Mouse (Mus musculus) MN1 (cell line): ENCODE measurements around the gene Kcnmb3.
"Not testable (repeated sequence)": the region's sequence is repeated elsewhere in the genome, so short reads cannot be mapped to it uniquely, and the experiment has no call there.

ENCODE experiments used
- DNase-seq: peaks from one replicate; pipeline ENCODE4 v3.0.0-alpha.2; 2016; ENCODE audit warnings: low spot score

Gene Kcnmb3

DNA sequence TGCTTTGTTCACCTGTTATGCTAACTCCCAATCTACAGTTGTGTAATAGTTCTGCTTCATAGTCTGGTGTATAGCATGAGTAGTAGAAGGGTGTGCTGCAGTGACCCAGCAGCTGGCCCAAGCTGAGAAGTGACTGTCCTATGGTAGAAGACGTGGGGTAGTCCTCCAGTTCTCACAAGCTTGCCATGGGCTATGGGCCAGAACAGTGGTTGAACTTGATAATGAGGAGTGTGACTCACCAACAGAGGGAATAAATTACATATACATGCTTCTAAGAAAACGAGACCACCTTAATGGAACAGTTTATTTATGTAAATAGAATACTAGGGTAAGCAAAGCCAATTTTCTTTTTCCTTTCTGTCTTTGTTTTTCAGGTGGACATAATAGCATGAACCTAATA lies 61.6 kb downstream of the Kcnmb3 start:
- DNase-seq, result no peak

DNA sequence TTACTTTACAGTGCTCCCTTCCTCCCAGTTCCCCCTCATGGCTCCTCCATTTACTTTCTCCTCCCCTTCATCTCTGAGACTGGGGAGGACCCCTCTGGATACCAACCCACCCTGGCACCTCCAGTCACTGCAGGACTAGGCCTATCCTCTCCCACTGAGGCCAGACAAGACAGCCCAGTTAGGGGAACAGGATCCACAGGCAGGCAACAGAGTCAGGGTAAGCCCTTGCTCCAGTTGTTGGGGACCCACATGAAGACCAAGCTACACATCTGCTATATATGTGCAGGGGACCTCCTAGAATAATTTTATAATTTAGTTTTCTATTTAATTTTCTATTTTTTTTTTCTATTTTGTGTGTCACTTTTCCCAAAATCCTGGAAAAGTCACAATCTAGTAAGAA lies 62.7 kb downstream of the Kcnmb3 start:
- not testable (repeated sequence) for DNase-seq

DNA sequence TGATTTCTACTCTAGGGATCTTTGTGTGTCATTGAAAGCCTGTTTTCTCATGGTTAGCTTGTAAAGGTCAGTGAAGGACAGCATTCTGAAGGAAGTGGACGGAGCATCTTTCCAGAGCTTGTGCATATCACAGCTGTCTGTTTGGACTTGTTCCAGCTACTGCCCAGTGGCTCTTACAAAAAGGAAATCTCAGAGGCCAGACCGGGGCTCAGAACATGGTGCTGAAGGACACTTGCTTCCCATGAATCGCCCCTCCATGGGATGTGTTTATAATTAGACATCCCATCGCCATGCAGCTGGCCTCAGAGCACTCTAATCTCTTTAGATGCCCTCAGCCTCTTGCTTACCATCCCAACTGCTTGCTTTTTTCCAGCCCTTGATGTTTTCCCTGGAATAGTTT lies 63.1 kb downstream of the Kcnmb3 start:
- DNase-seq, result peak; percentile 49

DNA sequence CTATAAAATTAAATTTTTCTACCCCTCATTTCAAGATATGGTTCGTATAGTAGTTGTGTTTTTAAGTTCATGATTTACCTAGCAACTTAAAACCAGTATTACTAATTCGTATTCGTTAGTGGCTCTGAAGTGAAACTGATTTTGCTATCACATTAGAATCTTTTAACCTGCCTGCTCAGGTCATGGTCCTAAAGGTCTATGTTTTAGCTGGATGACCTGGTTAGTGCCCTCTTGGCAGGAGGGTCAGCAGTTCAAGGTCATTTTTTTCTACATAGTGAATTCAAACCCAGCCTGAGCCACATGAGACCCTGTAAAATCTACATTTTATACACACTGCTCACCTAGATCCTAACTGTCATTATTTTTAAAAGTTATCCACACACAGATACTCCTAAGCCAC lies 63.7 kb downstream of the Kcnmb3 start:
- no peak for DNase-seq

DNA sequence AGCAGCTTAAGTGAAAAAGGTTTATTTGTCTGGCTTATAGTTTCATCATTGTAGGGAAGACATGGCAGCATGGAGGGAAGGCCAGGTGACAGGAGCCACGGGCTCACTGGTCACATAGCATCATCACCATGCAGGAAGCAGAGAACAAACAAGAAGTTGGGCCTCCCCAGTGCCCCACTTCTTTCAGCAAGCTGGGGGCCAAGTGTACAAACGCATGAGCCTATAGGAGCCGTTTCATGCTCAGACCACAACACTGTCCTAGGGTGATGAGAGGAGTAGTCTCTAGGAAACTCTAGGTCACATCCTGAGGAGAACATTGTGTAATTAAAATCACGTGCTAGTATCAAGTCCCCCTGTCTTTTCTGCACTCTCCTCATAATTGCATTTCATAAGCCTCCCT lies 64.3 kb downstream of the Kcnmb3 start:
- DNase-seq, result no peak
